Mouse (Mus musculus): Measurements from ENCODE around the gene Mxd3.

DNA sequence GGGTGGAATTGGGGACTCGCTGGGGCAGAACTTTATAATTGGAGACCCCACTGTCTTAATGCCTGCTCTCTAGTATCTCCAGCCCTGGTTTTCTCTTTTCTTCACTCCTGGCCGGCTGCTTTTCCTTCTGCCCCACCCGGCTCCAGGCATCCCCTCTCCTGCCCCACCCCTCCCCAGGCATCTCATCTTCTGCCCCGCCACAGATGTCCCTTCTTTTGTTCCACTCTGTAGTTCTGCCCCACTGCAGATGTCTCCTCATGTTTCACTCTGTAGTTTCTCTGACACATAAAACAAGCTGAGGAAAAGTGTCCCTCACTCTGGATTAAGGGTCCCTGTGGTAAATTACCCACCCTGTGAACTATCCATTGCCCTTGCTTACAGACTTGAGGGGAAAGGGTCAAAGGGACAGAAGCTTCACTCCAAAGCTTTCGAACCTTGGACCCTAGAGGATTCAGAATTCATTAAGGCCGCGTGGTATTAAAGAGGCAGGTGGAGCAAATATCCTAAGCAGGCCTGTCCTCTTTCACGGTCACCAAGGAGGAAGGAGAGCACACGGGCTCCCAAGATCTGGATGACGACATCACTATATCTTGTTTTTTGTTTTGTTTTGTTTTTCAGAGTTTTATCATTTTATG, 7.8 kb upstream of the Mxd3 start:
- TF ChIP-seq CTCF (IDR thresholded peaks at IDR 0.05; ENCODE audit: extremely low read depth, insufficient read depth, insufficient read length, insufficient replicate concordance) (no peak), POLR2A (IDR thresholded peaks at IDR 0.05; ENCODE audit: low read depth, low read length) (no peak)

All from spleen, adult 2 months (tissue).